Mouse (Mus musculus): ENCODE measurements at regions not wholly inside any gene's neighbourhood (a gene's known extent, or its start where the extent isn't known, plus 50 kb on each side); places are given as distances from the start of the nearest gene placed in this dataset.

DNA sequence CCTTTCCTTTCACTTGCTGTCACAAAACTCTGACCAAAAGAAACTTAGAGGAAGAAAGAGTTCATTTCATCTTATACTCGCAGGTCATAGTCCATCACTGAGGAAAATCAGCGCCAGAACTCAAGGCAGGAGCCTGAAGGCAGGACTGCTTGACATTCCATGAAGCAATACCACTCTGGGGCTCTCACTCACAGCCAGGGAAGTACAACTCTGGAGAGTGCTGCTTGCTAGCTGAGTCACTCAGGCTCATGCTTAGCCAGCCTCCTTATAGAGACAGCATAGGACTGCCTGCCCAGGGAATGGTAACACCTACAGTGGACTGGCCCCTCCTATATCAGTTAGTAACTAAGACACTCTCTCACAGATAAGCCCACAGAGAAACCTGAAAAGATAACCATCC lies 166.5 kb downstream of the Tmx1 start:
- no peak for ATAC-seq (replicated peaks; ENCODE audit: insufficient number of reproducible peaks, low FRiP score, low TSS enrichment, poor library complexity, severe bottlenecking)

DNA sequence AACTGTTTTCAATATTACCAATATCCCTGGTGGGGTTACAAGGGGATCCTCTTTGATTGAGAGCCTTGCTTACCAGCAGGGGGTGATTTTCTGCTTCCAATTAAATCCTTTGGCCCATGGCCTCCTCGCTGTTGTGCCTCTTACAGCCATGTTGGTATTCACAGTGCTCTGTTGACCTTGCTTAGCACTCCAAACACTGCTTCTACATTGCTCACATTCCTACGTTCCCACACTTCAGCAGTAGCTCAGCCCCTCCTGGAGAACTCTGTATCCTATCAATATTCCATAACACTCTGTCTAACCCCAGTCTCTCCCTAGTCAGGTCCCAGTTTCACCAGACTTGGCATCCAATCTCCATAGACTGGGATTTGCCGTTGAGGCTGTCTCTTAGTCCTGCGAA lies 169.1 kb downstream of the Tmx1 start:
- no peak for ATAC-seq (replicated peaks; ENCODE audit: insufficient number of reproducible peaks, low FRiP score, low TSS enrichment, poor library complexity, severe bottlenecking)

DNA sequence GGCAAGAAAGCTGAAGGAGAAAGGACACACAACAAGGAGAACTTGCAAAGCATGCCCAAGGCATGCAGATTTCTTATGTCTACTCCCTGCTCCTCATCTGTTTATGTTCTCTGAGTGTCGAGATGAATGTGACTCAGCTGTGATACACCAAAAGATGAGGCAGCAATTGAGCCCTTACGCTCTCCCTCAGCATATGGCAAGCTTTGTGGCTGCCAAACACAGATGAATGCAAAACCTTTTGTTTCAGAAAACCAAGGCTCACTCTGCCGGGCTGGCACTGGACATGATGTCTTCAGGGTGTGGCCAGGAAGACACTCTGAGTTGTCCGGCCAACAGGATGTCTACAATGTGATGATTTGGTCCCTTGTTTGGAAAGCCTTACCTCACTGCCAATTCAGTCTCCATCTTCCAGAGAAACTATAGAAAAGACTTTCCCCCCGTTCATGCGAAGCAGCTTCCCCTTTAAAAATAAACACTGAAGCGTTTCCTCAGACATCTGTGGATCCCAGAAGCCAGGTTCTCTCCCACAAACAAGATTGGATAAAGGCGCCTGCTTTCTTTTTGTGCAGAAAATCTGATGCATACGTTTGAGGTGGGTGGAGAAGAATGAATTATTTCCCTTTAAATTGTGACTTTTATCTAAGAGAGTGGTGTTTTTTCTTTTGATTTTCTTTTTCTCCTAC lies 171.5 kb downstream of the Tmx1 start:
- ATAC-seq (replicated peaks; ENCODE audit: insufficient number of reproducible peaks, low FRiP score, low TSS enrichment, poor library complexity, severe bottlenecking), result no peak

DNA sequence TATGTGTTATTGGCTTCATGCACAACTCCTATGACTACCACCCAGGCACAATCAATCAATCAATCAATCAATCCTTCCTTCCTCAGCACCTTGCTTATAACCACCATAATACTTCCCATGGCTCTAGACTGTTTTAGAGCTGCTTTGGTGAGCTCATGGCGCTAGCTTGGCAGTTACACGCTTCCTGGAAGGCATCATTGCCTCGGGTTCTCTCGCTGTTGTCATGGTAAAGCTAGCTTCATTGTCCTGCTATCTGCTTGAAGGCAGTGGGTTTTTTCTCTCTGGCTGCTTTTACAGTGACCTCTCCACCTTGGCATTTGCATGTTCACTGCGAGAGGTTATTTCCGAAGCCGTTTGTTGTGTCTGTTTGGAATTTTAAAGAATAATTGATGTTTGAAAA lies 174.7 kb downstream of the Tmx1 start:
- no peak for ATAC-seq (replicated peaks; ENCODE audit: insufficient number of reproducible peaks, low FRiP score, low TSS enrichment, poor library complexity, severe bottlenecking)

DNA sequence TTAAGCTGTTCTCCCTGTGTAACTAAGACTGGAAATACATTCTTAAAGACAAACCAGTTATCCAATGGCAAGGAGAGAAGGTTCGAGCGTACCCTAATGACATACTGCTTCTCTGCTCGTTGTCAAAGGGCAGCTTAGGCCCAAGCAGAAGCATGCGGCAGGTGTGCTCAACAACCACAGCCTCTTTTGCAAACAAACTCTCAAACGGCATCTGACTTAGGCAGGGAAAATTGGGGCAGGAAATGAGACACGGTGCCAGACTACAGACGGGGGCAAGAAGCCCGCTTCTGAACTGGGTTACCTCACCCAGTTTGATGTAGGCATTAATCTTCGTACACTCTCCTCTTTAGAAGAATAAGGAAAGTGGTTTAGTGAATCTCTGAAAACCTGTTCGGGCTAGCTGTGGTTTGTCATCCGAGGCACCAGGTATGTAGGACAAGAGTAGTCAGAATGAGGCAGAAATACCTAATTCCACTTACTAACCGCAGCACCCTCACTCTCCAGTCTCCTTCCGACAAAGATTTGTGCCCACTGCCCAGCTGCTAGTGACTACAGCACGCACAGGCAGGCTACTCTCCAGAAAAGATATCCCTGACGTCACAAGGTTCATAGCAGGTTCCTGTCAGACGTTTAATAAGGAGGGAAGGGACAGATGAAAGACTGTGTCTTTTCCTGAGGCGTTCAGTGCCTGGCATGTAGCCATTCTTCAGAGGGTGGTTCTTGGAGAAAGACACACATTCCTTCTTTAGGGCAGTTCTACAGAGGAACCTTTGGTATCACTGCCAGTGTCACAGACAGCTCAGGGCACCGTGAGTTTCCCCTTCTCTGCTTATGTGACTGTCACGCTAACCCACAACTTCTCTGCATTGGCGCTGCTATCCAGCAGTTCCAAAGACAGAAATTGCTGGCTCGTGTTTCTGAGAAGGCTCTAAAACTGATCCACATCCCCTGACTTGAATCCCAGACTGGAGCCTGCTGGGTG lies 175.8 kb downstream of the Tmx1 start:
- ATAC-seq (replicated peaks; ENCODE audit: insufficient number of reproducible peaks, low FRiP score, low TSS enrichment, poor library complexity, severe bottlenecking), result no peak

DNA sequence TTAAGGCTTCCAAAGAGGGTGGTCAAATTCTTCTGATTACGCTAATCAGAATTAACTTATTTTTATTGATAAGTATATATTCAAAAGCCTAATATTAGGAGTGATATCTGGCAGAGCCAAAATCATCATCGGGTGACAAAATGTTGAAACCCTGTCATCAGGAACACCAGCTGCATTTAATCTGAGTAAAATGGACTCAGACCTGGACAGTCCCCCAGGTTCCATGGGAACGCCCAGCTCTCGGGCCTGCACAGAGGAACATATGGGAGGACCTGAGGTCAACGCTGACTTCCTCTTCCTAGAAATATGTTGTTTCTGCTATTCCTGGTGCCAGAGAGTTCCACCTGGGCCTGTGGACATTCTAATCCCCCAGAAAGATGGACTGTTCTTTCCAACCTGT lies 176.5 kb downstream of the Tmx1 start:
- ATAC-seq (replicated peaks; ENCODE audit: insufficient number of reproducible peaks, low FRiP score, low TSS enrichment, poor library complexity, severe bottlenecking), result no peak

DNA sequence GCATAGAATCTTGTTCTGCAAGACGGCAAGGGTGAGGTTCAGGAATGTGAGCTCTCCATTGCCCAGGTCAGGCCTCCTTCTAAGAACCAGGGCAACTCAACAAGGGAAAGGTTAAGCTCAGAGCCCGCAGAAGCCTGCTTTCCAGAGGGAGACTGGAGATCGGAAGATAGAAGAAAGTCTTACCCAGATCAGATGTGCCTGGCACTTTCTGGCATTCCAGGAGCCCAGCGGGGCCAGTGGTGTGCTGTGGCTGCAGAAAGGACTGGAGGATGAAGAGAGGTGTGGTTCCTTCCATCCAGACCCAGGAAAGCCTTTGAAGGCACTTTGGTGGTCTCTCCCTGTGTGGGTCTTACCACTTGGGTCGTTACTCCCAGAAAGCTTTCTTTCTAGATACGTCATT lies 178.4 kb downstream of the Tmx1 start:
- no peak for ATAC-seq (replicated peaks; ENCODE audit: insufficient number of reproducible peaks, low FRiP score, low TSS enrichment, poor library complexity, severe bottlenecking)

DNA sequence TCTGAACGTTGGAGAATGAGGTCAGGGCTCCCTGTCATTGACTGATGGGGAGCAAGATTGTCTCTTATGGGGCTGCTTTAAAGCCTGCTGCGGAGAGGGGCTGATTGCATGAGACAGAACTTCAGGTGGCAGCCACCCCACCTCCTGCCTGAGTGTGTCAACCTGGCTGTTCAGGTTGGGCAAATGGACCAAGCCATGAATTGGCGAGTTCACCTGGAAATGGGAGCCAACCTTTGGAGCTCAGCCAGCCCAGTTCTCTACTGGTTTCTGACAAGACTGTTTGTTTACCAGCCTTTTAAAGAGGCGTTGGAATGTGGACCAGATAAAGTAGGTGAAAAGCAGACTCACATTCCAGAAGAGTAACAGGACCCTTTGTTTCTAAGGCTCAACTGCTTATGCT lies 180.3 kb downstream of the Tmx1 start:
- no peak for ATAC-seq (replicated peaks; ENCODE audit: insufficient number of reproducible peaks, low FRiP score, low TSS enrichment, poor library complexity, severe bottlenecking)

DNA sequence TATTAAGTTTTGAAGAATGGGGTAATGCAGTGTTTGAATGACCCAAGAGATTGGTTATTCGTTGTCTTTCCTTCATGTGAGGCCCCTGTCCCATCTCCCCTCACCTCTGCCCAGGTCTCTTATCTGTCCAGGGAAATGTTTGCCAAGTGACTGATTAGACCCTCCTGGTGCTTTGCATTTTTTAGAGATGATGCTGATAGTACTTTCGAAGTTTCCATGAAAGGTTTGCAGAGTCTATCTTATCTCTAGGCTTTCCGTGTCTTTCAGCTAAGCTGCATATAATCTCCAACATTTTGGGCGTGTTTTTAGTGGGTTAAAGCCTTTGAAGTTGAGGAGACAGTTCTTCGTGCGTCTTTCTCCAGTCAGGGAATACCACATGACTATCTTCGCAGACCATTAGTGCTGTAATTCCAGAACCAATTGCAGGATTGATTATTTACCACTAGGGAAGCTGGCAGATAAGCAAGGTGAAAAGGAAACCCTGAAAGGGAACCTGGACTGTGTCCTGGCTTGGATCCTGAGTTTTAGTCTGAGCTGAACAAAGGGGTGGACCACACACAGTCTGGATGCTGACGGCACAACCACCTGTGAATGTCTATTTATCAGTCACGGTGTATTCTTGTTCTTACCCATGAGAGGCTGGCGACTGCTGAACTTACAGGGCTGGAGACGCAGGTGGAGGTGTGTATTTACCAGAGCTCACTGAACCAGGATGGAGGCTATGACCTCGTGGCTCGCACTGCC lies 180.9 kb downstream of the Tmx1 start:
- ATAC-seq (replicated peaks; ENCODE audit: insufficient number of reproducible peaks, low FRiP score, low TSS enrichment, poor library complexity, severe bottlenecking), result no peak

DNA sequence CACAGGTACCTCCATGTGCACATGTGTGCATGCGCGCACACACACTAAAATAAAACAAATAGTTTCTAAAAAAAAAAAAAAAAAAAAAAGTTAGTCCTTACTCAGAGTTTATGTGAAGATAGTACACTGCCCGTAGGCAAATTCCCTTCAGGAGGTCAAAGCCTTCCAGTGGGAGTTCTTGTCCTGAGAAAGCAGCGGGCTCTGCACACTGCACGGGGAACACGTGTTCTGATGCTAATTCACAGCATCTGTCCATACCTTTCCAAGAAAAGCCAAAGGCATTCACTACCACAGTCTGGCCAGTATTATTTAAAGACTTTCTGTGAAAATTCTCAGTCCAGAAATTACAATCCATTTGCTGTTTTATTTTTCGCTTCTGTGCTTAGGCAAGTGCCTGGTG lies 183.1 kb downstream of the Tmx1 start:
- ATAC-seq (replicated peaks; ENCODE audit: insufficient number of reproducible peaks, low FRiP score, low TSS enrichment, poor library complexity, severe bottlenecking), result no peak

DNA sequence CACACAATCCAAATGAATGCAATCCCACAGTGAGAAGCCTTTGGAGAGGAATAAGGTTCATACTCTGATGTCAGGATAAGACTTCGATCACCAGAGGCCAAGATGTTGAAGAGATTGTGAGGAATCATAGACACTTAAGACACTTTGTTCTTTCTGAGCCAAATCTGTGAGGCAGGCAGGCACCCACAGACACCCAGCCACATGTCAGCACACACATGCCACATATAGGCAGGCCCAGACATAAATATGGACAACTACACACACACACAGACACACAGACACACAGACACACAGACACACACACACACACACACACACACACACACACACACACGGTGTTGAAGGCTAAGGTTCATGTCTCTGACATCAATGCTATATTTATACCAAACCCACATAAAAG lies 185.1 kb upstream of the Frmd6 start:
- no peak for ATAC-seq (replicated peaks; ENCODE audit: insufficient number of reproducible peaks, low FRiP score, low TSS enrichment, poor library complexity, severe bottlenecking)

DNA sequence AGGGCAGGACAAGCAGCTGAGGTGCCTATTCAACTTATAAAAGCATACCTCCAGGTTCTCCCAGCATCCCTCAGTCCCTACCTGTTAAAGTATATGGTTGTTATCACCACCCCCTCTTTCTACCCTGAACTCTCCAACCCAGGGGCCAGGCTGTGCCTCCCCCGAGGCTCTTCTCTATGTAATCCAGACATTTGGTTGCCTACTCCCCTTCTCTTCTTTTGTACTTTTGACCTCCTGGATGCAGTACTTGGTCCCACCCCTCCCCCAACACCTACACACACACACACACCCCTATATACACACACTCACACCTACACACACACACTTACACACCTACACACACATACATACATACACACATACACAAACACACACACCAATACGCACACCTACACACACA lies 180.4 kb upstream of the Frmd6 start:
- no peak for ATAC-seq (replicated peaks; ENCODE audit: insufficient number of reproducible peaks, low FRiP score, low TSS enrichment, poor library complexity, severe bottlenecking)

DNA sequence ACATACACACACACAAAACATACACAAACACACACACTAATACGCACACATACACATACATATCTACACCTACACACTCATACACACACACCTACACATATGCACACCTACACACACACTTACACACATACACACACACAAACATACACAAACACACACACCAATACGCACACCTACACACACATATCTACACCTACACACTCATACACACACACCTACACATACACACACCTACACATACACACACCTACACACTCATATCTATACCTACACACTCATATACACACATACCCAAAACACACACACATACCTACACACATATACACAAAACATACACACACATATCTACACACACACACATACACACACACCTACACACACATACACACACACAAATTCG lies 179.9 kb upstream of the Frmd6 start:
- no peak for ATAC-seq (replicated peaks; ENCODE audit: insufficient number of reproducible peaks, low FRiP score, low TSS enrichment, poor library complexity, severe bottlenecking)

DNA sequence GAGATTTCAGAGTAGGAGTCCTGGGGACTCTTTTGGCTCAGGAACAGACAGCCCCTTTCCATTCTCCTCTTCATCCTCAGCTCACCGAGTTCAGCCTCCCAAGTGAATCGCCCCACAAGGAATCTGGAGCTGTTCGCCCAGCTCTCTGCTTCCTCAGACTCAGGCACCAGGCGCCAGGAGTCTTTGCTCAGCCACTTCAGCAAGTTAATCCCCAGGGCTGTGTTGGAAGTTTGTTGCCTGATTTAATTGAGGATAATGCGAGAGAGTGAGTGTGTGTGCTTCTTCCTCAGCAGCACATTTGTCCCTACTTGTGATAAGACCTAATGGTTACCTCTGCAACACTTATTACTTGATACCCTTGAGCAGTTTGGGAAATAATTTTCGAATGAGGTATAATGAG lies 177.8 kb upstream of the Frmd6 start:
- no peak for ATAC-seq (replicated peaks; ENCODE audit: insufficient number of reproducible peaks, low FRiP score, low TSS enrichment, poor library complexity, severe bottlenecking)

DNA sequence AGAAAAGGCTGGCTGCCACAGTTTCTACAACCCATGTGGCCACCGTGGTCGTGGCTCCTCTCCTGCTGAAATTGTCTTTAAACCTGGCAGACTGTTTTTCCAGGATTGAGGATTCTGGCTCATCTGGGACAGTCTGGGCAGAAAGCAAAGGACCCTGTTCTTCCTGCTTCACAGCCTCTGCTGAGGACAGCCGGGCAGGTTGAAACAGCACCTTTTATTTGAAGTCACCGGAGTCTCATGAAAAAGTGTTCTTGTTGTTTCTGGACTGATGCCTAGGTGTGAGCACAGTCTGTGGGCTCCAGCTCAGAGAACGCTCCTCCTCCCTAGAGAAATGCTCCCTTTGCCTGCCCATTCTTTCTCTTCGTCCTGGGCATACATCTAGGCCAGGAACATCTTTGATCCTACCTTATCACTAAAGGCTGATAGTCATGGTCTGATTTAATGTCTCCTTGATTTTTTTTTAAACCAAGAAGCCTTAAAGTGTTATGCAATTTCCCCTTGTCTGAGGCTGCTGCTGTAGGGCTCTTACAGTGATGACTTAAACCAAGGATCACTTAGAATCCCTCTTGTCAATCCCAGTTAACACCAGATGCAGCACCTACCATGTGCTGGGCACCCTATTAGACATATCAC lies 177.0 kb upstream of the Frmd6 start:
- ATAC-seq (replicated peaks; ENCODE audit: insufficient number of reproducible peaks, low FRiP score, low TSS enrichment, poor library complexity, severe bottlenecking), result no peak

DNA sequence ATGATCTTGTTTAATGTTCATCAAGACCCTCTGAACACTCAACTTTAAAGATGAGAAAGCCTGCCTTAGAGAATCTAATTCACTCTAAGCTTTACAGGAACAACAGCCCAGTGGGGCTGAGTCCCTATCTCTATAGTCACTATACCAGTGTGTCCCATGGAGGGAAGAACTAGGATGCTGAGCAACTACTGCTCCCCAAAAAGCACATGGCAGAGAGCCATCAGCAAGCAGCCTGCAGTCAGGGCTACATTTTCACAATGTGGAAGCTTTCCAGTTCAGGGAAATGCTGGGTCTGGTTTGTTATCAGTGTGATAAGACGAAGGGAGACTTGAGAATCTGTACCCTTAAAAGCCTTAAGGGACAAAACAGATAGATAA lies 176.5 kb upstream of the Frmd6 start:
- ATAC-seq (replicated peaks; ENCODE audit: insufficient number of reproducible peaks, low FRiP score, low TSS enrichment, poor library complexity, severe bottlenecking), result no peak

DNA sequence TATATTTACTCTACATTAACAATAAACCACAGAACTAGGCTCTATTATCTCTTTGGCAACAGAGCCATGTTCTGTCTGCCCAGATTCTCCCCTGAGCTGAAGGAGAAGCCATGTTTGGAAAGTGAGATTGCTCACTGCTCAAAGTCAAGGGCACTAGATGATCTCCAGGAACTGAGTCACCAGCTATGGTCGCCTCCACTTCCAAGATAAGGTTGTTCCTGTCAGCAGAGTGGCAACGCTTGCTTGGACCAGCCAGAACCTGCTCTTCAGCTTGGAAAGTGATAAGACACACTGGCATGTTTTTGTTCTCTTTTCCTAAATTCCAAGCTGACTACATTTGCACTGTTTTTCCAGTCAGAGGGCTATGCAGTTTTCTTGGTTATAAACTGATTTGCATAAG lies 175.6 kb upstream of the Frmd6 start:
- no peak for ATAC-seq (replicated peaks; ENCODE audit: insufficient number of reproducible peaks, low FRiP score, low TSS enrichment, poor library complexity, severe bottlenecking)

DNA sequence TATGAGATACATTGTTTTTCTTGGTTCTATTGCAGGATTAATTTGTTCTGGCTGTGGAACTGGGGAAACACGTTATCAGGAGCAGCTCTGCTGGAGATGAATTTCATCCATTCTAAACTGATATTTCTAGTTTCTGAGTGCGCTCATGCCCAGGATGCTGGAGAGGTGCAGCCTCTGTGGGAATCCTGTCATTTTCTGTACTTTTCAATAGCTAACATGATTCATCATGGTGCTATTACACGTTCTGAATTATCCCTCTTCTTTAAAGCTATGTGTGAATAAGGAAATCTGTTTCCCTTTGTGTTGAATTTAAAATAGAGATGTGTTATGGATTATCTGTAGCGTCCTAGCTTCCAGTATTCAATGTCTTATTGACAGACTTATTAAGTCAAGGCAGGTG lies 174.8 kb upstream of the Frmd6 start:
- no peak for ATAC-seq (replicated peaks; ENCODE audit: insufficient number of reproducible peaks, low FRiP score, low TSS enrichment, poor library complexity, severe bottlenecking)

DNA sequence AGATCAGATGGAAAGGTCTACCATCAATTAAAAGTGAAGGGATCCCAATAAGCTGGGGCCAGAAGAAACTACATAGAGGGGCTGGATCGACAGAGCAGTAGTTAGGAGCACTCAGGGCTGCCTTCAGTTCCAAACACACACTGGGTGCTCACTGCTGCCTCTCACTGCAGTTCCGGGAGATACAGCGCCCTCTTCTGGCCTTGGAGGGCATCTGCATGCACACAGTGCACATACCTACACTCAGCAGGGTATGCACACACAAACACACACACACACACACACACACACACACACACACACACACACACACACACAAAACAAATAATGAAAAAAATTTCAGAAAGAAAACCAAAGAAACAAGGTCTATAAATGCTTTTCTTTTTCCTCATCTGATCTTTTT lies 172.6 kb upstream of the Frmd6 start:
- no peak for ATAC-seq (replicated peaks; ENCODE audit: insufficient number of reproducible peaks, low FRiP score, low TSS enrichment, poor library complexity, severe bottlenecking)

Measured in monocyte, adult 5-6 weeks (primary cell).